Mouse (Mus musculus) ES-E14 (cell line): ENCODE measurements at regions not wholly inside any gene's neighbourhood (a gene's known extent, or its start where the extent isn't known, plus 50 kb on each side); places are given as distances from the start of the nearest gene placed in this dataset.
A peak's percentile ranks its signal among the peaks of the same experiment; 100 is the strongest.

Experiments used
- DNase-seq: peaks from one replicate; pipeline ENCODE4 v3.0.0-alpha.2; 2013; ENCODE audit warnings: low read depth, low spot score
- H3K27ac ChIP-seq: 2 replicates; pipeline ENCODE4 v1.5.1; 2012; ENCODE audit warnings: low read depth, mild to moderate bottlenecking, low read length, moderate library complexity, mixed read lengths; ENCODE audit not compliant: poor library complexity, insufficient read depth, severe bottlenecking
- H3K36me3 ChIP-seq: 2 replicates; pipeline ENCODE4 v1.6.1; 2012; ENCODE audit warnings: mild to moderate bottlenecking, low read length, moderate library complexity, mixed read lengths; ENCODE audit not compliant: control insufficient read depth, poor library complexity, insufficient read depth, severe bottlenecking
- H3K4me1 ChIP-seq, 2 experiments: fragments of 150-350 bp in 1 of 2; sonication (generic) in 1 of 2; 2 replicates each; pipeline ENCODE4 v1.6.1; 2012; ENCODE audit warnings: low read length in 2 of 2, mild to moderate bottlenecking in 1 of 2, mixed read lengths in 1 of 2; ENCODE audit not compliant: control insufficient read depth in 2 of 2, insufficient read depth in 2 of 2, poor library complexity in 1 of 2
- H3K4me3 ChIP-seq, 2 experiments: fragments of 150-350 bp in 1 of 2; sonication (generic) in 1 of 2; 2 replicates each; pipeline ENCODE4 v1.5.1; 2012; ENCODE audit warnings: low read length in 2 of 2, low read depth in 1 of 2, mild to moderate bottlenecking in 1 of 2, mixed read lengths in 1 of 2; ENCODE audit not compliant: insufficient read depth in 1 of 2, poor library complexity in 1 of 2, severe bottlenecking in 1 of 2
- H3K9ac ChIP-seq: 2 replicates; pipeline ENCODE4 v1.6.1; 2012; ENCODE audit warnings: low read depth, mild to moderate bottlenecking, low read length, mixed read lengths; ENCODE audit not compliant: poor library complexity, insufficient read depth, severe bottlenecking
- H3K9me3 ChIP-seq: fragments of 150-350 bp; sonication (generic); 2 replicates; pipeline ENCODE4 v1.6.1; 2012; ENCODE audit warnings: low read depth, mild to moderate bottlenecking, low read length; ENCODE audit not compliant: control insufficient read depth, insufficient read depth
- CHD2 ChIP-seq: IDR thresholded peaks from 2 replicates; pipeline ENCODE4 v1.6.1; 2014; ENCODE audit warnings: mild to moderate bottlenecking, low read depth, low read length, inconsistent platforms
- HCFC1 ChIP-seq: IDR thresholded peaks from 2 replicates; pipeline ENCODE4 v1.6.1; 2012; ENCODE audit warnings: low read length, inconsistent platforms, borderline replicate concordance; ENCODE audit not compliant: insufficient read depth
- MAFK ChIP-seq: IDR thresholded peaks from 2 replicates; pipeline ENCODE4 v1.6.1; 2014; ENCODE audit warnings: mild to moderate bottlenecking, low read depth, low read length, inconsistent platforms; ENCODE audit not compliant: insufficient read depth
- ZC3H11A ChIP-seq: IDR thresholded peaks from 2 replicates; pipeline ENCODE4 v1.6.1; 2012; ENCODE audit warnings: low read depth, mild to moderate bottlenecking, inconsistent platforms, low read length, borderline replicate concordance
- ZNF384 ChIP-seq: IDR thresholded peaks from 2 replicates; pipeline ENCODE4 v1.6.1; 2012; ENCODE audit warnings: low read depth, low read length, inconsistent platforms
- in situ Hi-C, 2 experiments: fragments of 600-800 bp; cut with MboI; formaldehyde crosslinking; loops; one replicate each; pipeline ENCODE4 v1.15.1; 2025; ENCODE audit warnings: low sequenced_read_pairs in 2 of 2, inconsistent platforms in 1 of 2; ENCODE audit not compliant: unreplicated experiment in 2 of 2

DNA sequence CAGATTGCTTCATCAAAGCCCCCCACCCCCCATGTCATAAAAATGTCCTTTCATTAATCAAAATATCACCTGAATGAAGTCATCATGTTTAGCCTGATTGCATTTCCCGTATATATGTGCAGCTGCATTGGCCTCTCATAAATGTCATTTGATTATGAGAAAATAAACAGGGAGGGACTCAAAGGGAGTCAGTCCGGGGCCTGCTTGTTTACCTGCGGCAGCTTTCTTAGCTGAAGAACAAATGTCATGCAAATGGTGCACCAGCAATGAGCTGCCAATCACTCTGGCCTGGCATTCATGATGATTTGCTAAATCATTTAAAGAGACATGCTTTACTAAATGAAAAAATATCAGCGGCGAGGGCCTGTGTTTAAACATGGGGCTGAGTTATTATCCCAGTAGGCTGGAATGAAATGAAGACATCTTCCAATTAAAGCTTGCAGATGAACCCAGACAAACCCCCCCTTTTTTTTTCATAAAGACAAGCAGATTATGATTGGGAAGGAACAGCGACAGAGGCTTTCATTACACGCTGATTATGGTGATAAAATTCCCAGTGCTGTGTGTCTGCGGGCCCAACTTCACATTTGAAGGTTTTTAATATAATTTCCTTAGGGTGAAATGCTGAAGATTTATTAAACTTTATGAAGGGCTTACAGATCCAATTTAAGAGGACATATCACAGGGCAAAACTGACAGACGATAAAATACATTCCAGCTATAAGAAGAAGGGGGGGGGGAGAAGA, 342.5 kb upstream of the Tle4 start:
- Histone ChIP-seq H3K27ac (no peak overlapping the region), H3K36me3 (no peaks in the 10 kb centered on the region), H3K9ac (no peak overlapping the region), H3K4me3 (no peak overlapping the region), H3K4me1 (no peaks in the 10 kb centered on the region), H3K9me3 (no peaks in the 10 kb centered on the region)
- no peak for DNase-seq
- in situ Hi-C loops: no loop called here
- TF ChIP-seq MAFK (no peak), CHD2 (no peak), ZC3H11A (no peak), HCFC1 (no peak), ZNF384 (no peak)

DNA sequence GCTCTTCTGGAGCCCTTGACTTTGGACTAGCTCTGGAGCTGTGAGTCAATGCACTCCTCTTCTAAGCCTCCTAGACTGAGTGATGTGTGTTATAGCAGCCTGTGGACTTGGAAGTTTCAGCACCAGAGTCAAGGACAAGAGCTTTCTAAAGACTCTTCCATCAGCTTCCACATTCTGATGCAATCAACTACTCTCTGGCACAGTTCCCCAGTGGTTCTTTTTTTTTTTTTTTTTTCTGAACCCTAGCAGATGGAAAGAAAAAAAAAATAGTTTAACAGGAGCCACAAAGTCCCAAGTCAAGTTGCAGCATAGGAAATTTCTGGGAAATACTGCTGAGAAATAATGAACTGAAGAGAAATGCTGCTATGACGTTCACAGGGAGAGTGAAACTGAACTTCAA, 324.4 kb upstream of the Tle4 start:
- Histone ChIP-seq H3K4me3 (no peak overlapping the region), H3K9ac (no peak overlapping the region), H3K27ac (no peak overlapping the region), H3K9me3 (no peaks in the 10 kb centered on the region), H3K36me3 (no peaks in the 10 kb centered on the region), H3K4me1 (no peaks in the 10 kb centered on the region)
- TF ChIP-seq CHD2 (no peak), ZC3H11A (no peak), MAFK (no peak), HCFC1 (no peak), ZNF384 (peak; percentile 62; the same call in 1 of the 2 replicates)
- DNase-seq: no peak
- in situ Hi-C loops: no loop called here

DNA sequence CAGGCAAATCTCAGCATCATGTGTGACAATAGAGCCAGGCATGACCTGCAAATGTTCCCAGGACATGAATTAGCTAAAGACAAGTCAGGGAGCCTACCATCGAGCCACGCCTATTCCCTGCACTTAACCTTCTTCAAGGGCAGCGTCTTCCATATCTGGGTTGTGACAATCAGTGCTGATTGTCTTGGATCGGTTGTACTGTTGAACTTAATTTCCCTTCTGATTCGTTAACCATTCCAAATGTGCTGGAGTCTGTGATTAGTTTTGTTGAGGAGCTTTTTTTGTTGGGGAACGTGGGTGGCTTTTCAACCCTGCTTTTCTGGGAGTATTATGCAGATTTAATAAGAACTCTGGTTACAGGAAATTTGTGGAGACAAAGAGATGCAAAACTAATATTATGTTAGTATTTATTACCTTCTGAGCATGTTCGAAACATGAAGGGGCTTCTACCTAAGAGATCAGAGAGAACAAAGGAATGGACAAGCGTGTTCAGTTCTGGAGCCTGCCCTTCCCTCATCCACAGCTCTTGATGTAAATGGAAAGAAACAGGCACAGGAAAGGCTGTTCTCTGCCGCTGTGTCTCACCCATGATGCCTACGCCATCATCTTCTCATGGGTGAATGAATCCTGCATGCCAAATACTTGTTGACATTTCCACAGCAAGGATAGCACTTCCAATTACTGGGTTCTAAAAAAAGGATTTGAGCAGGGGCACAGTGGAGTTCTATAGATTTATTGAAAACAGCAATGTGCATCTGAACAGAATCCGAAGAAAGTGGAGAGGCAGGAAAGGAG, 313.4 kb upstream of the Tle4 start:
- Histone ChIP-seq H3K9me3 (no peaks in the 10 kb centered on the region), H3K27ac (no peak overlapping the region), H3K4me1 (0 out of 4 replicates have a peak, but pooled peaks cover 0 to 3% of the 10 kb centered on the region in 2 experiments), H3K4me3 (no peak overlapping the region), H3K9ac (no peak overlapping the region), H3K36me3 (no peaks in the 10 kb centered on the region)
- TF ChIP-seq HCFC1: no peak
- TF ChIP-seq ZC3H11A: no peak
- no peak for TF ChIP-seq CHD2
- no peak for TF ChIP-seq MAFK
- no peak for TF ChIP-seq ZNF384
- DNase-seq: no peak
- in situ Hi-C loops: no loop called here

DNA sequence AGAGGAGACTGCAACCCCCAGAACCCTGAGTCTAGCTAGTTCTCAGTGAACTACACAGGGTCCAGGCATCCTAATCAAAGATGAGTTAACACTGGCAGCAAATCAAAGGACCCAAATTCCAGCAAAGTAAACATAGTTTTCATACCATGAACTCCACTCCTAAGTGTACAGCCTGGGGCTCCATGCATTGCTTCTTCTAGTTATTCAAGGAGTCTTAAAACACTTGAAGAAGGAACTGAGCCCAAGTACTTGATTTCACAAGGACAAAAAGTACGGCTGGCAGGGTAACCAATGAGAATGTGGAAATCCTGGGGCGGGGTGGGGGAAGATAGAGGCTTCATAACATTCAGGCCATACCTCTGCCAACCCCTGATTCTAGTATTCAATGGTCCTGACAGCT, 297.0 kb upstream of the Tle4 start:
- peaks cover 0 to 6% of the 10 kb centered on the region in 2 experiments; a peak in 2 of 4 replicates for H3K4me1 ChIP-seq
- in situ Hi-C loops: no loop called here
- no peak for TF ChIP-seq HCFC1
- no peaks in the 10 kb centered on the region for H3K36me3 ChIP-seq
- DNase-seq: no peak
- H3K27ac ChIP-seq: no peak overlapping the region
- no peak overlapping the region for H3K9ac ChIP-seq
- H3K9me3 ChIP-seq: no peaks in the 10 kb centered on the region
- H3K4me3 ChIP-seq: no peak overlapping the region
